Mouse (Mus musculus) spleen, postnatal 14 days (tissue): ENCODE measurements around the gene Hcrtr1.
A peak's percentile ranks its signal among the peaks of the same experiment; 100 is the strongest.

Experiments used
- DNase-seq, 2 experiments: peaks; one replicate each; pipeline ENCODE4 v3.0.0; 2021 to 2022; ENCODE audit warnings: low spot score in 2 of 2

Gene Hcrtr1

GRCm38 (mm10) chr4:130139214-130139492 lies at the start of gene Hcrtr1:
Gene Hcrtr1, minus strand, starts transcription at chr4:130139359.
- no peak for DNase-seq

DNA sequence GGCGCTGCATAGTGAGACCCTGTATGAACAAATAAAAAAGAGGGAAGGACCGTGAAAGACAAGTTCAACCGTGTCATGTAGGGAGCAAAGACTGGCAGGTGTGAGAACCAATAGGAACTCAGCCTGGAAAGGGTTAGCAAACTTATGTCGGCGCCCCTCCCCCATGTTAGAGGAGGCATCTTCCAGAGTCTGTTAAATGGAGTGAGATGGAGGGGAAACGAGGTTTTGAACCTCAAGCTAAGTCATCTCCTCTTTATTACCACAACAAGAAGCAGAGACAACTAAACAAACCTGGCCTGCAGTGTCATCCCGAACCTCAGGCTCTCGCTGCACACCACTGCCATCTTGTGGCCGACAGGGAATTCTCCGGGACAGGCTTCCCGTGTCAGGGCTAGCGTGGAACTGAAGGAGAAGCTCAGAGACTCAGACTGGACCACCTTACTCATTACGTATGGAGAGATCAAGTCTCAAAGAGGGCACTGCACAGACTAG lies 49.7 kb upstream of the Hcrtr1 start:
- DNase-seq = peak; percentile 61 to 73

GRCm38 (mm10) chr4:130186891-130187290 lies 47.7 kb upstream of the Hcrtr1 start:
- DNase-seq = no peak

GRCm38 (mm10) chr4:130186450-130186849 lies 47.3 kb upstream of the Hcrtr1 start:
- DNase-seq = no peak

DNA sequence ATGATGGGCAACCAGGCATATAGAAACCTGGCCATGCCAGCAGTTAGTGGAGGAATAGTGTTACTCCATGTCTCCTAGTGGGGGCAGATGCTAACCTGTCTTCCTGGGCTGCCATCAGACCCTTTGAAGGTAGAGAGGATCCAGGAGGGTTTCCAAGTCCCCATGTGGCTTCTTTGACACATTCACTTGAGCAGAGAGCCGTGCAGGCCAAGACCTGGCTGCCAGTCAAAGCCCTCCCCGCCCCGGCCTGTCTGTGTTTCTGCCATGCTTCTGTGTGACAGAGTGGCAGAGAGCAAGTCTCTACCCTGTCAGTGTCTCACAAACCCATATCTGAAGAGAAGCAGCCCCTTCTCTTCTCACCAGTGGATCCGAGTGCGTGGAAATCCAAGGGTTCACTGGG lies 44.7 kb upstream of the Hcrtr1 start:
- no peak for DNase-seq

DNA sequence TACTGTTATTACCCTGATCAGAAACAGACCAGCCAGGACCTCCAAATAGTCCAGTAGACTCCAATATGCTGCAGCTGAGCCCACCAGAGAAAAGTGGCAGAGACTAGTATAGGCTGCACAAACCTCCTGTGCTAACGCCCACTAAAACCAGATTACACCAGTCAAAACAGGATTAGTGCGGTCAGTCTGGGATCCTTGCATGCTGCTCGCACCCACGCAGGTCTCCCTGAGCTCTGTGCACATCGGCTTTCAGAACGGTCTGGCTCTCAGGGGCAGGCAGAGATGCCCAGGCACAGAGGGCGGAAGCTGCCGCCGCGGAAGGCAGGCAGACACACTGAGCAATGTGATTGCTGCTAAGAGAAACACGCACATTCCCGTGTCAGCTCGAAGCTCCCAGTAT lies 43.9 kb upstream of the Hcrtr1 start:
- DNase-seq = no peak

DNA sequence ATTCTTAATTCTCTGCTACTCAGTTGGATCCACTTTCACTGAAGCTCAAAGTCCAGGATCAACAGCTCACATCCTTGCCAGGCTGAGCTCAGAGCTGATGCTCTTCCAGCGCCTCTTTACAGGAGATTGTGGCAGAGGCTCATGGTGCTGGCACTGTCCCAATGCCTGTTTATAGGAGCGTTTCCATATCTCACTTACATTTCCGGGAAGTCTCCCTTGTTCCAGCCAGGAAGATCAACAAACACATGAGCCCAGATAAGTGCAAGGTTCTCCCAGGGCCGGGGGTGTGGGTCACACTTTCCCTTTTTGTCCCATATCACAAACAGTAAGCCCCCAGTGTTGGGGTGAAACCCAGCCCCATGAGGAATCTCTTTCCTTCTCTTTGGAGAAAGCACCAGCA lies 42.7 kb upstream of the Hcrtr1 start:
- no peak for DNase-seq

DNA sequence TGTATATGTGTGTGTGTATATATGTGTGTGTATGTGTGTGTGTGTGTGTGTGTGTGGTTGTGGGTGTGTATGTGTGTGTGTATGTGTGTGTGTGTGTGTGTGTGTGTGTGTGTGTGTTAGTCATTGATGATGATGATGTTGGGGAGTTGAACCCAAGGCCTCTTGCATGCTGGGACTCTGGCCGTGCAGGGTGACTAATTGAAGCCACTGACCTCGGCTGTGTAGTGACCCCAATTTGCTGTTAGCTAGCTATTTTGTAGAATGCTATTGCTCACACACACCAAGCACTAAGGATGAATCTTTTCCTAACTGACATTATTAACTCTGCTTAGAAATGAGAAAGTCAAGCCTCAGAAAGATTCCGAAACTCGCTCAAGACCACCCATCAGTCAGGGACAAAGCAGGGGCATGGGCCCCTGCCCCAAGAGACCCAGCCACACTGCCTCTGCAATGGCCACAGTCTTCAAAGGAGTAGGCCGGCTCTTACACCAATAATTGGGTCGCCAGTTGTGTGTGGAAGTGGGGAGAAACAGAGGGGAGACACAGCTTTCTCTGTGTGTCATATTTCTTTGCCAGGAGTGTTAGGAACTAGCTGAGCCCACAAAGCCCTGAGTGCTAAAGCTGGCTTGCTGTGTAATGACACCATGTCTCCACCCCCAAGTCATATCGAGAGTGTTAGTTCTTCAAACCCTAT lies 41.9 kb upstream of the Hcrtr1 start:
- no peak for DNase-seq

DNA sequence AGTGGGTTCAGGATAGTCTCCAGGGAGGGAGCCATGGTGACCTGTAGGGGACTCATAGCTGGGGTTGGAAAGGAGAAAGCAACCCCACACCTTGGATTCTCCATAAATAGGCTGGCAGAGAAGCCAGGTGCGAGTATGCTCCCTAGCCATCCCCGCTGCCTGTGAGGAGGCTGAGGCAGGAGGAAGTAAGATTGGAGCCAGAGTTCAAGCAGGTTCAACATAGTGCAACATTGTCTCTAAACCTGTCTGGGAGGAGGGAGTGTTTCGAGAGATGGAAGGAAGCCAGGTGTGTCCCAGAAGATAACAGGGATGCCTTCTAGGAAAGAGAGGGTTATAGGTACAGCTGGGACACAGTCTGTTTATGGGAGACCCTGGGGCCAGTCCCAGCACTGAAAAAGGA lies 40.7 kb upstream of the Hcrtr1 start:
- no peak for DNase-seq

- DNase-seq = no peak
Measured at GRCm38 (mm10) chr4:130177536-130177935, 38.4 kb upstream of the Hcrtr1 start.

GRCm38 (mm10) chr4:130177087-130177486 lies 37.9 kb upstream of the Hcrtr1 start:
- DNase-seq = no peak

DNA sequence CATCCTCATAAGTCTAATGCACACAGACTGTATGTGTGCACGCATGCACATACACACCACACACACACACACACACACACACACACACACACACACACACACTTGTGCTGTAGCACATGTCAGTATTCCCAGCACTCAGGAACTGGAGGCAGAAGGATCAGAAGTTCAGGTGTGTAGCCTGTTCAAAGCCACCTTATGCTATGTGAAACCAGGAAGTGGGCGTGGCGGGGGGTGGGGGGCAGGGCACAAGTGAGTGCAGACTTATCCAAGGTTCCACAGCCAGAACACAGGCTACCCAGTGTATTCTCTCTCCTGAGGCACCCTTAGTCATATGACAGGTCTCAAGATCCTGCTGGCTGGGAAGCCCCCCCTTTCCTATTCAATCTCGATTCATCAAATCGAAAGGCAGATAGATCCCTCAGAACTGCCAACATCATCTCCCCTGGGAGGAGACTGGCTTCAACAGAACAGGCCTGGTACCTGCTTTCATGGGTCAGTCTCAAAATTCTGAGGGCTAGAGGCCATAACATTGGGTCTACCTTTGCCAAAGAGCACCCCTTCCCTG lies 37.1 kb upstream of the Hcrtr1 start:
- DNase-seq = no peak

DNA sequence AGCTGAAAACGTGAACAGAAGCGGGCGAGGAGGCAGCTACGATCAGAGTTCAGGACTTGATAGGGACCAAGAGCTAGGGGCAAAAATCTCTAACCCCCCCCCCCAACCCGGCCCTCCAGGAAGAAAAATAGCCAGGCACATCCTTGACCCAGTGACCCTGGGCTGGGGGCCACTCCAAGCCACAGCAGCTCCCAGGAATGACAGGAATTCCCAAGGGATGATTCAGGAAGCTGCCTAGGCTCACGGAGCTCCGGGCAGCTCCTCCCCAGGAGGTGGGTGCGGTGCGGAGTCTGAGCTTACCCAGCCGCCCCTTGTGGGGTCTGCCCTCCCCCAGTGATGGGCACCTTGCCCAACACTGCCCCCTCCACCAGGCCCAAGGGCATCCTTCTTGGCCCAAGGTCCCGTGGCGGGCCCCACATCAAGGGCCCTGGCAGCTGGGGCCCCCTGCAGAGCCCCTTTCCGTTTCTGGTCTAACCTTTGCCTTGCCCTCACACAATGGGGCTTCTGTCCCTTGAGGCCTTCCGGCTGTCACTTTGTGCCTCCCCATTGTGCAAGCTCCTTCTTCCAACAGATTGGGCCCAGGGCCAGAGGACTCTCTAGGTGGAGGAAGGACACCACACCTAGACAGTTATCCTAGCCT lies 36.0 kb upstream of the Hcrtr1 start, which contains the start of gene Tinagl1:
Tinagl1 (minus strand) TSS at position 51 of the 640 bp plus-strand sequence.
- DNase-seq = no peak

- peak; percentile 53 to 64 for DNase-seq
Measured at GRCm38 (mm10) chr4:130174335-130175031, 35.3 kb upstream of the Hcrtr1 start.

DNA sequence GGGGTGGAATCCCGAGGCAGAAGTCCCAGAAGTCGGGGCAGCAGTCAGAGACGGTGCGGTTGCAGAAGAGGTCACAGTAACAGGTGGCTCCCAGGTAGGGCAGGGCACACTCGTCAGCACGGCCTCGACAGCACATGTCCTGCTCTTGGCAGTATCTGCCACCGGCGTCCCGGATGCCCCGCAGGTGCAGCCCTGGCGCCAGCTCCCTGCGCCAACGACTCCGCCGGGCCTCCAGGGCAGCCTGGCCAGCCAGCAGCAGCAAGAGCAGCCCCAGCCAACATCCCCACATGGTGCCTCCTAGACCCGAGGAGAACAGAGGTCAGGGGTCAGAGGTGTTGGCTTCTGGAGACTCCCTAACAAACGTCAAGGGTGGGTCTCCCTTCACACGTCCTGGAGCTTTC lies 34.8 kb upstream of the Hcrtr1 start:
- DNase-seq = no peak

DNA sequence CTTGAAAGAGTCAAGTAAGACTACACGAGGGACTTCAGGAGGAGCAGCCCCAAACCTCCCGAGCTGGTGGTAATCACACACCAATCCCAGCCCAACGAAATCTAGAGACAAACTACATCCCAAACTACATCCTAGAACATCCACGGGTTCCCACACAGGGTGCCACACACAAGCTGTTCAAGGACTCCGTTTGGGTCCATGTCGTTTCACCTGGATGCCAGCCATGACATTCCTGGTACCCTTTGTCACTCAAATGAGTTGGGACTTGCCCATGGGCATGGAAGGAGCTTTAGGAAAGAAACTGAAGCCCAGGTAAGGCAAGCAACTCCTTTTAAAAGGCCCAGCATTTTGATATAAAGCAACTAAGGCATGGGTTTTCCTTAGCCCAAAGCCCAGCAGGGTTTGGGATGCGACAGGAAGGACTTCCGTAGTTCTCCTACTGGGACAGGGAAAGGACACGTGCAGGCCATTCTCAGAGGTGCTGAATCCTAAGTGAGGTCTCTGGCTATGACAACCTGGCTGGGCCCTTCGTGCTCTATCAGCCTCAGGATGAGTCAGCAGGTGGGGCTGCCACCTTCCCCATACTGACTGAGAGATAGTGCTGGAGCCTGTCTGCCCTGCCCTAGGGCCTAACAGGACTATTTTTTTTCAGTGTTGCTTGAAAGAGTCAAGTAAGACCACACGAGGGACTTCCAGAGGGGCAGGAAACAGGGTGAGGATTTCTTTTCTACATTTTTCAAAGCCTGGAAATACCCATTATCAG lies 34.1 kb upstream of the Hcrtr1 start:
- peak; percentile 37 to 42 for DNase-seq

DNA sequence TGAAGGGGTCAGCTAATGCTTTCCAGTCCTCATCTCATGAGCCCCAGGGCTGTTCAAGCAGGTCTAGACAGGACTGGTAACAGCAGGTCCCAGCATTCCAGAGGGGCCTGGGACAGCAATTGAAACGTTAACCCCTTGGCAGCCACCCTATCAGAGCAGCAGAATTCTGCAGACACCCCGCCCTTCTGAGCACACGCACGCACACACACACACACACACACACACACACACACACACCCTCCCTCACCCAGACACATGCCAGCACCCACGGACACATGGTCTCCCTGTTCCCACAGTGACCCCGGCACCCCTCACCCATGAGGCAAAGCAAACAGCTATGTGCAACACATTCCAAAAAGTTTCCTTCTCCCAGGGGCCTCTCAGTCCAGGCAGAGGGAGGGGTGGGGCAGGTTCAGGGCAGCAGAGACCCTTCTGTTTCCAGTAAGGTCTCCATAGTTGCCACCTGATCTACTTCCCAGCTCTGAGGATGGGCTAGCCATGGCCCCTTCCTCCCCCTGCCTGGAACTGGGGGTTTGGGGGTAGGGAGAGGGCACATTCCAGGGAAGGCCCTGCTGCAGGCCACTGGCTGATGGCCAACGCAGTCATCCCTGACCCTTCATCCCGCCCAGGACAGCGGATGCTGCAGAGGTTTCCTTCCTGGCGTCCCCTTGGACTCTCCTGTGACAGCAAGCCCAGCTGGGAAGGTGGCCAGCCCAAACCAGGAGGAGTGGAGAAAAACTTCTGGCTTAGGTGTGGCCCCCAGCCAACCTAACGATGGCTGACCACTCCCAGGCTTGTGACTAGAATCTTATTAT lies 33.0 kb upstream of the Hcrtr1 start:
- DNase-seq = no peak

GRCm38 (mm10) chr4:130170362-130170761 lies 31.2 kb upstream of the Hcrtr1 start:
- DNase-seq = no peak

- no peak for DNase-seq
Measured at GRCm38 (mm10) chr4:130169411-130169971, 30.3 kb upstream of the Hcrtr1 start.

- DNase-seq = no peak
Measured at GRCm38 (mm10) chr4:130168280-130169183, 29.4 kb upstream of the Hcrtr1 start.
